Comparison of ENCODE assay signal across 10 mouse cellular contexts in the genomic region with DNA sequence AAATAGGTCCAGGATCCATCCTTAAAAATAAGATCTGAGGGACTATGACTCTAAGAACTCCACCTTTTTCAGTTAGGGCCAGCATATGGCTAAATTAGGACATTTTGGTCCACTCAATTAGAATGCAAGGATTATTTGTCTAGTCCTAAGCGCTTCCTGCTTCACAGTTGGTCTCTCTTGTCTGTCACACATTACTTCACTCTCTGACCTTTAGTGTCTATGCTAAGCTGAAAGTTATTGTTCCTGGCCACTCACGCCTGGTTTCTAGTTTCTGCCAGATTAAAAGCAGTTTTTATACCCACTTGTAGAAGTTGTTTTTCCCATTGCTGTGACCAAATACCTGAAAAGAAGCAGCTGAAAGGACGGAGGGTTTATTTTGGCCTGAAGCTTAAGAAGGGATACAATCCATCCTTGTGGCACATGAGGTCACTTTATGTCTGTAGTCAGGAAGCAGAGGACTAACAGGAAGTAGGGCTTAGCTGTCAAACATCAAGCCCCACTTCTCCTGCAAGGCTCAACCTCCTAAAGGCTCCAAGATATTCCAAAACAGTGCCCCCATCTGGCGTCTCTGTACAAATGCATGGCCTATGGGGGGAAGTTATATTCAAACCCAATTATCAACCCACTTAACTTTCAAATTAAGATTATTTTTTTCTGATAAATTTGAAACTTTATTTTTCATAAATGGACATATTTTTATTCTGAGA.
DNase-seq lines count a peak whose midpoint lies in the region; ATAC-seq and TF ChIP-seq lines count a peak whose summit lies in the region.
"Had no signal": no experiment of that assay in that cellular context is flagged by ENCODE, and none has a peak within 500 bp of the region (broad histone marks: within the 10 kb centered on the region; RNA-seq: fewer than 3 reads in every experiment).

No protein-coding gene starts in this region.

- peak overlapping the region; percentile 37; the same call in 1 of the 2 replicates for H3K27ac ChIP-seq in kidney, embryonic 15.5 days
- H3K27ac ChIP-seq in kidney, postnatal 0 days, result no peak overlapping the region
- no peak overlapping the region for H3K27ac ChIP-seq in hindbrain, embryonic 13.5 days
- H3K27ac ChIP-seq: liver, embryonic 14.5 days had no signal

- no peaks in the 10 kb centered on the region for H3K9me3 ChIP-seq in kidney, embryonic 15.5 days (replicated peaks)
- no peaks in the 10 kb centered on the region for H3K9me3 ChIP-seq in E14TG2a.4 (ENCODE audit: low read length)
- H3K9me3 ChIP-seq in kidney, postnatal 0 days (replicated peaks; ENCODE audit: low read length), result no peaks in the 10 kb centered on the region
- H3K9me3 ChIP-seq in hindbrain, embryonic 13.5 days, result no peaks in the 10 kb centered on the region

- DNase-seq in kidney, postnatal 25 days, result no peak
- DNase-seq in A20 (ENCODE audit: low read depth, low spot score), result peak; percentile 2
- DNase-seq in kidney, postnatal 0 days (ENCODE audit: low spot score), result peak; percentile 67
- DNase-seq in cerebellum, postnatal 14 days, result no peak
- DNase-seq: heart, postnatal 36 days; right cerebral cortex, postnatal 14 days had no signal

- no peak for ATAC-seq in kidney, embryonic 15.5 days (replicated peaks; ENCODE audit: low FRiP score)
- ATAC-seq in kidney, postnatal 0 days (replicated peaks; ENCODE audit: low FRiP score, low read depth), result no peak
- no peak for ATAC-seq in hindbrain, embryonic 13.5 days (ENCODE audit: low FRiP score)

- WGBS in kidney, embryonic 15.5 days, result 55% methylated on average over 4 of the region's 4 CpGs
- WGBS in kidney, postnatal 0 days, result 50% methylated on average over 4 of the region's 4 CpGs
- 59% methylated on average over 4 of the region's 4 CpGs for WGBS in hindbrain, embryonic 13.5 days

- H3K4me2 ChIP-seq in kidney, embryonic 15.5 days, result no peak overlapping the region
- no peak overlapping the region for H3K4me2 ChIP-seq in kidney, postnatal 0 days (ENCODE audit: low read length)
- no peak overlapping the region for H3K4me2 ChIP-seq in hindbrain, embryonic 13.5 days

- H3K4me3 ChIP-seq in kidney, embryonic 15.5 days (replicated peaks), result no peak overlapping the region
- no peak overlapping the region for H3K4me3 ChIP-seq in E14TG2a.4 (replicated peaks; ENCODE audit: low read length)
- H3K4me3 ChIP-seq in kidney, postnatal 0 days (replicated peaks; ENCODE audit: low read depth, low read length), result no peak overlapping the region
- H3K4me3 ChIP-seq in hindbrain, embryonic 13.5 days, result no peak overlapping the region

- no peak overlapping the region for H3K9ac ChIP-seq in kidney, embryonic 15.5 days
- H3K9ac ChIP-seq in kidney, postnatal 0 days (ENCODE audit: low read depth, low read length), result no peak overlapping the region
- no peak overlapping the region for H3K9ac ChIP-seq in hindbrain, embryonic 13.5 days
- H3K9ac ChIP-seq: liver, embryonic 14.5 days had no signal

- H3K27me3 ChIP-seq in kidney, embryonic 15.5 days, result no peaks in the 10 kb centered on the region
- peaks cover 5% of the 10 kb centered on the region; the same call in 1 of the 2 replicates for H3K27me3 ChIP-seq in E14TG2a.4 (ENCODE audit: insufficient read depth, low read length)
- no peaks in the 10 kb centered on the region for H3K27me3 ChIP-seq in kidney, postnatal 0 days (ENCODE audit: insufficient read depth, low read length)
- peaks cover 53% of the 10 kb centered on the region for H3K27me3 ChIP-seq in hindbrain, embryonic 13.5 days

- H3K36me3 ChIP-seq in kidney, embryonic 15.5 days, result no peaks in the 10 kb centered on the region
- no peaks in the 10 kb centered on the region for H3K36me3 ChIP-seq in E14TG2a.4 (ENCODE audit: insufficient read depth, low read length)
- H3K36me3 ChIP-seq in kidney, postnatal 0 days (ENCODE audit: insufficient read depth, low read length), result no peaks in the 10 kb centered on the region
- H3K36me3 ChIP-seq in hindbrain, embryonic 13.5 days, result no peaks in the 10 kb centered on the region

- TF ChIP-seq CTCF in E14TG2a.4 (conservative IDR thresholded peaks at IDR 0.05; ENCODE audit: low read length), result peak; percentile 33; the same call in 1 of the 2 replicates
- TF ChIP-seq CTCF in kidney, postnatal 0 days (IDR thresholded peaks at IDR 0.05; ENCODE audit: low read depth), result peak; percentile 44; the same call in 1 of the 2 replicates

- peaks cover 35% of the 10 kb centered on the region for H3K4me1 ChIP-seq in kidney, embryonic 15.5 days
- H3K4me1 ChIP-seq in E14TG2a.4 (replicated peaks; ENCODE audit: low read depth, low read length), result no peaks in the 10 kb centered on the region
- H3K4me1 ChIP-seq in kidney, postnatal 0 days (replicated peaks; ENCODE audit: insufficient read depth, low read length), result peaks cover 15% of the 10 kb centered on the region; the same call in 1 of the 2 replicates
- H3K4me1 ChIP-seq in hindbrain, embryonic 13.5 days (replicated peaks), result peaks cover 6% of the 10 kb centered on the region

Comparison
In these comparisons a context has a peak if more than half of its experiments do, and no peak if none do; other contexts are left out.
1. DNase-seq: peak in A20 (single experiment) and kidney, postnatal 0 days (single experiment); none in kidney, postnatal 25 days (0 of 2) and cerebellum, postnatal 14 days (0 of 2).